Mouse (Mus musculus): ENCODE results near the gene Gtf2h4. TPM values are rescaled to one million over a fixed set of nuclear protein-coding genes. Genes with fewer than 3 reads are reported as not detected.
A peak's percentile ranks its signal among the peaks of the same experiment; 100 is the strongest.

The Gtf2h4 gene
- polyA plus RNA-seq, 1 experiment from 2014 or later = 49.3 TPM

DNA sequence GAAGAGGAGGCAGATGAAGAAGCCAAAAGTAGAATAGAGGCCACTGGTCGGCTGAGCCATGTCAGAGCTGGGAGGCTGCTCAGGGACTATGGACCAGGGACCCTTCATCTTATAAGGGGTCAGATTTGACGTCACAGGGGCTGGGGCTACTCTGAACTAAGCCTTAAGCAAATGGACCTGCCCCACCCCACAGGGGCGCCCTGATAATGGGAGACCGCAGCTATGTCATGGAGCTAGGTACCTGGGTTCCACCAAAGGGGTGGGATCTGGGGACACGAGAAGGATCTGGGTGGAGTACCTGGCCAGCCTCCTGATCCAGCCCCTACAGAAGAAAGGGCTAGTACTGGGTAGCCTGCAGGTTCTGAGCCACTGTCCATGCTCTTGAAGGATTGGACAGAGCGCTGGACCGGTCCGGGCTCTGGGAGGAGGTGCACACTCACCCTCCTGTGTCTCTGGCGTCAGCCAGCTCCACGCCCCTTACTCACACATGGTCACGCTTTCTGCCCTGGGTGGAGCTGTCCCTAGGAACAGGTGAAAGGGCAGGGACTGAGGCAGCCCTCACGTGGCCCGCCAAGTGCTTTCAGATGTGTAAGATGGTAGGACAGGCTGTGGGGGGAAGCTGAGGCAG, 29.8 kb downstream of the Gtf2h4 start, which contains the start of gene Mucl3:
Gene Mucl3 (minus strand): TSS at position 87 of the 628 bp plus-strand sequence.
- DNase-seq = no peak
- no peak within 1 kb of the TSS for H3K4me3 ChIP-seq (ENCODE audit: low read depth, low read length)
- ATAC-seq (ENCODE audit: insufficient read depth) = no peak
- no peaks in the 10 kb centered on the region for H3K4me1 ChIP-seq (ENCODE audit: insufficient read depth)
- WGBS = 69% methylated on average over 13 of the region's 13 CpGs
- no peaks in the 10 kb centered on the region for H3K36me3 ChIP-seq (ENCODE audit: insufficient read depth)
- no peak for TF ChIP-seq CTCF (IDR thresholded peaks at IDR 0.05; ENCODE audit: low read depth)
- no peak within 1 kb of the TSS for H3K4me2 ChIP-seq
- no peaks in the 10 kb centered on the region for H3K27me3 ChIP-seq (ENCODE audit: insufficient read depth, low read length)
- H3K9ac ChIP-seq = no peak within 1 kb of the TSS
- H3K27ac ChIP-seq (ENCODE audit: low read depth) = no peak within 1 kb of the TSS
- H3K9me3 ChIP-seq (ENCODE audit: low read depth, low read length) = no peaks in the 10 kb centered on the region

DNA sequence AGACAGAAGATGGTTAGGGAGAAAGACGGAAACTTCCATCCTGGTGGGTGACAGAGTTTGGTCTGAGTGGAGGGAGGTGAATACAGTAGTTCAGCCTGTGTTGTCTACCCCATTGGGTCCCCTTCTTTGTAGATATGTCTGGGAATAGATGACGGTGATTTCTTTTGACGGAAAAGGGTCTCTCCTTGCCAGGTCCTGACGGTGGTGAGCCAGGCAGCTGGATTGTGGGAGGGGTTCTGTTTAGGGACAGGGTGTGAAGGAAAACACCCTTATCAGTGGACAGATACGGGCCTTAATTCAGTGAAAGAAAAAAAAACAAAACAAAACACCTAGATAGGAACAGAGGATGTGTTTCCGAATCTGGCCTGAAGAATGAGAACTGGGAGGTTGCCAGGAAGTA, 34.2 kb downstream of the Gtf2h4 start:
- Histone ChIP-seq H3K27ac (ENCODE audit: low read depth) (peak overlapping the region; percentile 79), H3K27me3 (ENCODE audit: insufficient read depth, low read length) (no peaks in the 10 kb centered on the region), H3K4me1 (ENCODE audit: insufficient read depth) (peaks cover 14% of the 10 kb centered on the region), H3K36me3 (ENCODE audit: insufficient read depth) (no peaks in the 10 kb centered on the region), H3K4me2 (peak overlapping the region; percentile 39), H3K9me3 (ENCODE audit: low read depth, low read length) (no peaks in the 10 kb centered on the region), H3K9ac (no peak overlapping the region), H3K4me3 (ENCODE audit: low read depth, low read length) (no peak overlapping the region)
- 46% methylated on average over 6 of the region's 6 CpGs for WGBS
- ATAC-seq (ENCODE audit: insufficient read depth) (no peak), DNase-seq (no peak)
- TF ChIP-seq CTCF (IDR thresholded peaks at IDR 0.05; ENCODE audit: low read depth) = no peak

DNA sequence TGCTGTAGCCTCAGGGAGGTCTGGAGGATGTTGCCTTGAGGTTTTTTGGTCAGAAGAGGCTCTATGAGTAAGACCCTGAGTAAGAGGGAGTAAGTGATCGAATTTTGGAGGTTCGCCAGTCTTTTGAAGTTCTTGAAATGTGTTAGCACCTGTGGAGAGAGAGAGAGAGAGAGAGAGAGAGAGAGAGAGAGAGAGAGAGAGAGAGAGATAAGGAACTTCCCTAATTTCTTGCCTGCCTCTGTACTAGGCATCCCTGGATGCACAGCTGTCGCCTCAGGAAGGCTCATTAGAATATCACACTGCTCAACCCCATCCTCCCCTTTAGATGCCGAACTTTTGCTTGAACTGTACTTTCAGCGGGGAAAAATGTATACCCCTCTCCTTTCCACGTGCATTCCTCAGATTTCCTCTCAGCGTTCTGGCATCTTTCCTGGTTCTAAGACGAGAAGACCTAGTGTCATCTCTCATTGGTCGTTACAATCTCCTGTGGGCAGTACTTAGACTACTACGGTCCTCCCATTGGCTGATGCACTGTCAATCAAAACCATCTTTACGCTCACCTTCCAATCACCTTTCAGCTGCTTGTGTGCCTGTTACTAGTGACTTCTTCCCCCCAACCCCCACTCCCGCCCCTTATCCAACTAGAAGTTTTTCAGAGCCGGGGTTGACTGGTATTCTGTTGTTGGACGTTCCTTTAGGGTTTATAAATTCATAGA, 34.9 kb downstream of the Gtf2h4 start:
- TF ChIP-seq CTCF (IDR thresholded peaks at IDR 0.05; ENCODE audit: low read depth) = no peak
- H3K36me3 ChIP-seq (ENCODE audit: insufficient read depth) = no peaks in the 10 kb centered on the region
- WGBS = 19% methylated on average over 14 of the region's 14 CpGs
- no peak overlapping the region; the same call in 1 of the 2 replicates for H3K4me3 ChIP-seq (ENCODE audit: low read depth, low read length)
- DNase-seq (peak; percentile 96), ATAC-seq (ENCODE audit: insufficient read depth) (peak; percentile 93)
- no peaks in the 10 kb centered on the region for H3K27me3 ChIP-seq (ENCODE audit: insufficient read depth, low read length)
- H3K4me1 ChIP-seq (ENCODE audit: insufficient read depth) = peaks cover 14% of the 10 kb centered on the region
- no peak overlapping the region; the same call in 1 of the 2 replicates for H3K9ac ChIP-seq
- H3K27ac ChIP-seq (ENCODE audit: low read depth) = peak overlapping the region; percentile 79
- H3K9me3 ChIP-seq (ENCODE audit: low read depth, low read length) = no peaks in the 10 kb centered on the region
- peak overlapping the region; percentile 44 for H3K4me2 ChIP-seq

DNA sequence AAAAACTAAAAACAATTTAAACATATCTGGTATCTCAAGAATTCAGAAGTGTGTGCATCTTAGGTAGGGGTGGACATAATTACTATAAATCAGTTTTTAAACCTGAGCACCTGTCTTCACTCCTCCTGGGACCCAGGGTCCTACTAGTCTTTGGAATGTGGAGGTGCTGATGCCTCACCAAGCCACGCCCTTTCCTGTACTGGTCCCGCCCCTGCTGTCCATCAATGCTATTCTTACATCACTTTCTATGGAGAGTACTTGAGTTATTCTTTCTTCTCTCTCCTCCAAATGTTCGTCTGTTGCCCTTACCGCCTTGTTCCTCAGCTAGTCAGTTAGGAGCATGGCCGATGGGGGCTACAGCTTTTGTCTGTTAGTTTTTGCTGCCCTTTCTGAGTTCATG, 37.2 kb downstream of the Gtf2h4 start:
- no peaks in the 10 kb centered on the region for H3K27me3 ChIP-seq (ENCODE audit: insufficient read depth, low read length)
- DNase-seq = peak; percentile 78
- H3K36me3 ChIP-seq (ENCODE audit: insufficient read depth) = no peaks in the 10 kb centered on the region
- peak overlapping the region; percentile 69 for H3K4me2 ChIP-seq
- H3K9ac ChIP-seq = no peak overlapping the region
- peaks cover 14% of the 10 kb centered on the region for H3K4me1 ChIP-seq (ENCODE audit: insufficient read depth)
- no peak for TF ChIP-seq CTCF (IDR thresholded peaks at IDR 0.05; ENCODE audit: low read depth)
- no peaks in the 10 kb centered on the region for H3K9me3 ChIP-seq (ENCODE audit: low read depth, low read length)
- no peak for ATAC-seq (ENCODE audit: insufficient read depth)
- H3K27ac ChIP-seq (ENCODE audit: low read depth) = peak overlapping the region; percentile 77
- no peak overlapping the region for H3K4me3 ChIP-seq (ENCODE audit: low read depth, low read length)
- WGBS = 29% methylated on average over 5 of the region's 5 CpGs

DNA sequence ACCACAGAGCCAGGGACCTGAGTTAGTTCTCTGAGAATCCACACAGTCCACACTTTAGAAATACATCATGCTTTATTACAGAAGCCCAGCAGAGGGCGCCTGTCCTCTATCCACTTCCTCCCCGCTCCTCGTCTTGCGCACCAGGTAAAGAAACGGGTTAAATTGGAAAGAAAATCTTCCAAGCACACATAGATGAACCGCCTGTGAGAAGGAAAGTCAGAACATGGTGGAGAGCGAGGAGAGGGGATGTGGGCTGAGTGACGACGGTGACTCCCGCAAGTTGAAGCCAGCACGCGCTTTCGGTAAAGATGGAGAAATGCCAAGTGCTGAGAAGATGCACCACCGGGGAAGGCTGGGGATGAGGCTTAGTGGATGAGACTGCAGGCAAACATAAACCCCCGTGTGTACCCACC, 37.8 kb downstream of the Gtf2h4 start:
- WGBS = 1% methylated on average over 15 of the region's 15 CpGs
- H3K27ac ChIP-seq (ENCODE audit: low read depth) = peak overlapping the region; percentile 77

DNA sequence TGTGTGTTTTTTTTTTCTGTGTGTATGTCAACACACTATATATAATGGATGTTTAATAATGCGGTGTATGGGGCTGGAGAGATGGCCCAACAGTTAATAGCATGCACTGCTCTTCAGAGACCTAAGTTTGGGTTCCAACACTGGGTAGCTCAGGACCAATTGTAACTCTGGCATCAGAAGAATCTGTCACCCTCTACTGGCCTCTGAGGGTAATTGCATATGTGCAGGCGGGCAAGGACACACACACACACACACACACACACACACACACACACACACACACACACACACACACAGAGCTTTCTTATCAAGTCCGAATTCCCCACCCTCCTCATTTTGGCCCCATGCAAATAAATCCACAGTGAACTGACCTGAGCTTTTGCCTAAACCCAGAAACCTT, 38.3 kb downstream of the Gtf2h4 start:
- no peak overlapping the region for H3K4me2 ChIP-seq
- H3K36me3 ChIP-seq (ENCODE audit: insufficient read depth) = no peaks in the 10 kb centered on the region
- H3K27me3 ChIP-seq (ENCODE audit: insufficient read depth, low read length) = no peaks in the 10 kb centered on the region
- H3K4me1 ChIP-seq (ENCODE audit: insufficient read depth) = peaks cover 17% of the 10 kb centered on the region
- H3K9me3 ChIP-seq (ENCODE audit: low read depth, low read length) = no peaks in the 10 kb centered on the region
- no peak overlapping the region for H3K27ac ChIP-seq (ENCODE audit: low read depth)
- no peak for ATAC-seq (ENCODE audit: insufficient read depth)
- WGBS = 68% methylated on average over 3 of the region's 3 CpGs
- no peak for DNase-seq
- no peak overlapping the region for H3K9ac ChIP-seq
- no peak overlapping the region for H3K4me3 ChIP-seq (ENCODE audit: low read depth, low read length)
- TF ChIP-seq CTCF (IDR thresholded peaks at IDR 0.05; ENCODE audit: low read depth) = peak; percentile 33

More for the DNA sequence above, 37.8 kb downstream of the Gtf2h4 start:
- H3K36me3 ChIP-seq (ENCODE audit: insufficient read depth) = no peaks in the 10 kb centered on the region
- ATAC-seq (ENCODE audit: insufficient read depth) (0 out of 2 replicates have a peak, but pooled peaks have one; percentile 30), DNase-seq (peak; percentile 90)
- no peaks in the 10 kb centered on the region for H3K9me3 ChIP-seq (ENCODE audit: low read depth, low read length)
- H3K9ac ChIP-seq = peak overlapping the region; percentile 33
- TF ChIP-seq CTCF (IDR thresholded peaks at IDR 0.05; ENCODE audit: low read depth) = peak; percentile 86
- H3K4me3 ChIP-seq (ENCODE audit: low read depth, low read length) = peak overlapping the region; percentile 33
- peak overlapping the region; percentile 69 for H3K4me2 ChIP-seq
- H3K27me3 ChIP-seq (ENCODE audit: insufficient read depth, low read length) = no peaks in the 10 kb centered on the region
- H3K4me1 ChIP-seq (ENCODE audit: insufficient read depth) = peaks cover 17% of the 10 kb centered on the region

DNA sequence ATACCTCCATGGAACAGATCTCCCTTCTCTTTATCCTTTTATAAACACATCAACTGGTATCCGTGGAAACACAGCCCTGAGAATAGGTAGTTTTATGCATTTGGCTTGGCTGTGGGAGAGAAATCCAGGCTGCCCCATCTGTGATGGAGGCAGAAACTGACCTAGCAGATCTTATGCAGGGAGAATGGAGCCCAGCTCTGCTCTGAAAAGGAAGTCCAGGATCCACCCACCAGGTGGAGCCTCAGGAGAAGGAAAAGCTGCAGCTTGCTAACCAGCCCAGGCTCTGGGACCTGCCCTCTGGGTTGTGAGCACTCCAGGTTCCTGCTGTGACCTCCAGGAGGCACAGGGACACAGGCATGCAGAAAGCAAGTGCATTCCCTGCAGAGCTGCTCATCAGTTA, 39.5 kb downstream of the Gtf2h4 start:
- Histone ChIP-seq H3K4me2 (no peak overlapping the region), H3K4me1 (ENCODE audit: insufficient read depth) (peaks cover 17% of the 10 kb centered on the region), H3K9ac (no peak overlapping the region), H3K4me3 (ENCODE audit: low read depth, low read length) (no peak overlapping the region), H3K27ac (ENCODE audit: low read depth) (peak overlapping the region; percentile 9; the same call in 1 of the 2 replicates), H3K36me3 (ENCODE audit: insufficient read depth) (no peaks in the 10 kb centered on the region), H3K9me3 (ENCODE audit: low read depth, low read length) (no peaks in the 10 kb centered on the region), H3K27me3 (ENCODE audit: insufficient read depth, low read length) (no peaks in the 10 kb centered on the region)
- ATAC-seq (ENCODE audit: insufficient read depth) (peak; percentile 39), DNase-seq (peak; percentile 78)
- WGBS = 15% methylated on average over 1 of the region's 1 CpGs
- peak; percentile 71 for TF ChIP-seq CTCF (IDR thresholded peaks at IDR 0.05; ENCODE audit: low read depth)

All from lung, embryonic 14.5 days (tissue).